8 mouse cellular contexts compared by ENCODE assay signal in genomic region chr14:115042660-115043059, GRCm38 (mm10). TPM values are rescaled to one million over a fixed set of nuclear protein-coding genes. Genes with fewer than 3 reads are reported as not detected.
DNase-seq lines count a peak whose midpoint lies in the region; ATAC-seq and TF ChIP-seq lines count a peak whose summit lies in the region.

No protein-coding gene starts in this region.

- peak overlapping the region; percentile 59 for H3K4me2 ChIP-seq in hindbrain, embryonic 14.5 days (replicated peaks)

- ATAC-seq in hindbrain, embryonic 14.5 days (ENCODE audit: low FRiP score), result no peak

- 0% methylated on average over 4 of the region's 4 CpGs for whole genome bisulfite sequencing in hindbrain, embryonic 14.5 days
- 3% methylated on average over 4 of the region's 4 CpGs for WGBS in macrophage (ENCODE audit: missing documents)

- DNase-seq in kidney, postnatal 10 days, result peak; percentile 13
- no peak for DNase-seq in kidney, postnatal 14 days
- DNase-seq in brain, embryonic 14.5 days (ENCODE audit: low read depth), result peak; percentile 44
- DNase-seq in hindbrain, embryonic 14.5 days (ENCODE audit: low spot score), result no peak
- no peak for DNase-seq in cerebellum, postnatal 4 days (ENCODE audit: low spot score in 2 of 2)
- DNase-seq in thymus, postnatal 10 days (ENCODE audit: low spot score in 2 of 2), result no peak
- no peak for DNase-seq in cerebellum, postnatal 14 days

- no peak for TF ChIP-seq POLR2A in brain, embryonic 14.5 days (IDR thresholded peaks at IDR 0.05; ENCODE audit: borderline replicate concordance, extremely low read depth, insufficient read depth, insufficient read length, poor library complexity, severe bottlenecking)

- H3K27me3 ChIP-seq in hindbrain, embryonic 14.5 days (ENCODE audit: control insufficient read depth, insufficient read depth, low read length), result 0 out of 2 replicates have a peak, but pooled peaks cover 13% of the 10 kb centered on the region

- H3K4me3 ChIP-seq in hindbrain, embryonic 14.5 days (replicated peaks; ENCODE audit: low read length), result peak overlapping the region; percentile 82
- H3K4me3 ChIP-seq in macrophage (ENCODE audit: inconsistent target), result peak overlapping the region; percentile 43

- H3K79me2 ChIP-seq in macrophage (ENCODE audit: inconsistent target), result peaks cover 22% of the 10 kb centered on the region

- no peak for TF ChIP-seq CTCF in brain, embryonic 14.5 days (IDR thresholded peaks at IDR 0.05; ENCODE audit: borderline replicate concordance, extremely low read depth, insufficient read depth, insufficient read length)

- 0 out of 2 replicates have a peak overlapping the region, but pooled peaks have one; percentile 95 for H3K27ac ChIP-seq in hindbrain, embryonic 14.5 days
- H3K27ac ChIP-seq in macrophage, result 0 out of 2 replicates have a peak overlapping the region, but pooled peaks have one; percentile 8

- peak overlapping the region; percentile 96 for H3K9ac ChIP-seq in hindbrain, embryonic 14.5 days

- peaks cover 49% of the 10 kb centered on the region for H3K36me3 ChIP-seq in hindbrain, embryonic 14.5 days (replicated peaks; ENCODE audit: control insufficient read depth, insufficient read depth)
- 0 out of 2 replicates have a peak, but pooled peaks cover 5% of the 10 kb centered on the region for H3K36me3 ChIP-seq in macrophage (ENCODE audit: inconsistent target)

- peaks cover 20% of the 10 kb centered on the region for H3K4me1 ChIP-seq in hindbrain, embryonic 14.5 days (replicated peaks; ENCODE audit: control insufficient read depth, insufficient read depth, low read length)

- no peaks in the 10 kb centered on the region for H3K9me3 ChIP-seq in hindbrain, embryonic 14.5 days (ENCODE audit: control insufficient read depth, low read length)

RNA-seq across cellular contexts. Expression of gene Gpc5, which starts 49.4 kb away (rescaled TPM):
- 1.7 and 3.2 TPM in 2 replicates for polyA plus RNA-seq in brain, embryonic 14.5 days (2012; rRNA removed)
- polyA plus RNA-seq in hindbrain, embryonic 14.5 days (2014; fragmentation: Nextera tagmentation; extraction: Ambion mirVana), result 11.9 and 12.3 TPM in 2 replicates
- not detected for total RNA-seq in macrophage (2018; cell fraction: chromatin; rRNA removed)
- not detected for total RNA-seq in macrophage (2018; cell fraction: cytosol; rRNA removed)
- not detected for total RNA-seq in macrophage (2018; cell fraction: nucleus; rRNA removed)
- not detected in 3 replicates for polyA plus RNA-seq in macrophage (2018)

Comparison
In these comparisons a context has a peak if more than half of its experiments do, and no peak if none do; other contexts are left out.
1. DNase-seq: peak in kidney, postnatal 10 days (single experiment) and brain, embryonic 14.5 days (single experiment); none in kidney, postnatal 14 days (single experiment), hindbrain, embryonic 14.5 days (single experiment), cerebellum, postnatal 4 days (0 of 2), thymus, postnatal 10 days (0 of 2) and cerebellum, postnatal 14 days (0 of 2).